Mouse (Mus musculus) heart, postnatal 0 days (tissue): ENCODE measurements at regions not wholly inside any gene's neighbourhood (a gene's known extent, or its start where the extent isn't known, plus 50 kb on each side); places are given as distances from the start of the nearest gene placed in this dataset.

Experiments used
- ATAC-seq: fragments of 200-750 bp; cut with Nextera tagmentation; 2 replicates; pipeline ENCODE4 v1.8.0; 2017; ENCODE audit warnings: low read depth, moderate number of reproducible peaks, moderate library complexity; ENCODE audit not compliant: insufficient read depth
- DNase-seq: peaks from one replicate; pipeline ENCODE4 v3.0.0-alpha.2; 2016; ENCODE audit warnings: low spot score
- H3K27ac ChIP-seq: fragments of 300-500 bp; sonication (generic); 2 replicates; pipeline ENCODE4 v1.5.1; 2014; ENCODE audit warnings: low read depth, mild to moderate bottlenecking
- H3K27me3 ChIP-seq: fragments of 300-500 bp; sonication (generic); 2 replicates; pipeline ENCODE4 v1.6.1; 2014; ENCODE audit warnings: low read length, mixed read lengths; ENCODE audit not compliant: control insufficient read depth, insufficient read depth
- H3K36me3 ChIP-seq: fragments of 300-500 bp; sonication (generic); replicated peaks from 2 replicates; pipeline ENCODE4 v1.6.1; 2014; ENCODE audit warnings: low read length, mixed read lengths; ENCODE audit not compliant: control insufficient read depth, insufficient read depth
- H3K4me1 ChIP-seq: fragments of 300-500 bp; sonication (generic); 2 replicates; pipeline ENCODE4 v1.6.1; 2014; ENCODE audit warnings: antibody characterized with exemption; ENCODE audit not compliant: control insufficient read depth, insufficient read depth
- H3K4me2 ChIP-seq: fragments of 300-500 bp; sonication (generic); 2 replicates; pipeline ENCODE4 v1.6.1; 2014; ENCODE audit warnings: low read depth, mild to moderate bottlenecking, low read length, moderate library complexity
- H3K4me3 ChIP-seq: fragments of 300-500 bp; sonication (generic); 2 replicates; pipeline ENCODE4 v1.5.1; 2014; ENCODE audit warnings: low read depth, low read length
- H3K9ac ChIP-seq: fragments of 300-500 bp; sonication (generic); replicated peaks from 2 replicates; pipeline ENCODE4 v1.6.1; 2014; ENCODE audit warnings: low read depth, low read length, mixed read lengths
- H3K9me3 ChIP-seq: fragments of 300-500 bp; sonication (generic); replicated peaks from 2 replicates; pipeline ENCODE4 v1.6.1; 2016; ENCODE audit warnings: low read length; ENCODE audit not compliant: control insufficient read depth
- CTCF ChIP-seq: IDR thresholded peaks from 2 replicates; pipeline ENCODE4 v1.5.1; 2016; ENCODE audit warnings: antibody characterized with exemption, control low read depth, low read depth
- EP300 ChIP-seq: IDR thresholded peaks from 2 replicates; pipeline ENCODE4 v1.6.1; 2016; ENCODE audit warnings: antibody characterized with exemption, low read depth
- WGBS: fragments of 180-500 bp; shearing (Covaris S2); extraction: QIAGEN DNeasy Blood & Tissue Kit; methylation state at CpG from one replicate; pipeline ENCODE4 v1.1.7; 2014; 5-methylcytosine and 5-hydroxymethylcytosine counted together

DNA sequence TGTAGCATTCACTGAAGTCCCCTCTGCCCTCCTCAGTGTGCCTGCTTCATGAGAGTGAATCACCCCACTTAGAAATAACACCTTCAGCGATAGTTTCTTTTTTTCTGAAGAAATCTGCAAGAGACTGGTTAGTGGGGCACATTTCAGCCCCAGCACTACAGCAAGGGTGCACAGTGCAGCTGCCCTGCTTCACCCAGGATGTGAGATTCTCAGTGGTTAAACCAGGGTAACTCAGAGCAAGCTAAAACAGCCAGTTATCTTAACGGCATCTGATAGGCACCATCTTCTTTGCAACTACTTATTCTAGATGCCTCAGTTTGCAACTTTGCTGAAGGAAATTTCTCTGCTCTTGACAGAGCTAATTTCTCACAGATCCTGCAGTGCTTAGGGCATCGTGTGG, 94.9 kb downstream of the Chst2 start:
- TF ChIP-seq EP300 (no peak), CTCF (no peak)
- no peaks in the 10 kb centered on the region for H3K9me3 ChIP-seq
- no peak overlapping the region for H3K27ac ChIP-seq
- no peak for DNase-seq
- no peaks in the 10 kb centered on the region for H3K4me1 ChIP-seq
- WGBS: 55% methylated on average over 3 of the region's 3 CpGs
- no peak overlapping the region for H3K9ac ChIP-seq
- no peak overlapping the region for H3K4me3 ChIP-seq
- no peaks in the 10 kb centered on the region for H3K36me3 ChIP-seq
- no peak for ATAC-seq
- H3K4me2 ChIP-seq: no peak overlapping the region
- H3K27me3 ChIP-seq: no peaks in the 10 kb centered on the region

DNA sequence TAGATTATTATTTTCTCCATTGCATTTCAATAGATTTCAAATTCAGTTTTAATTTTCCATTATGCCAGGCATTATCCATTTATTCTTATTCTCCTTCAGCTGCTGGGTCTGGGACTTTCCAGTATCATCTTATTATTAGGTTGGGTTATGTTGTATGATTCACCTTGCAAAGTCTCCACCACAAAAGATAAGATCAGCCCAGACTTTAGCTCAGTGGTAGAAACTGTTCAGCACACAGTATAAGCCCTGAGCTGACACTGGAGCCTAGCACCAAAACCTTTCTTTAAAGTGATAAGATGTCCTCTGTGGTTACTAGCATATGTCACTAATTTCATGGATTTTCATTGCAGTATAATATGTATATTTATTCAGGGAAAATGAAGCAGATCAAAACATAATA, 117.5 kb downstream of the Chst2 start:
- ATAC-seq: no peak
- TF ChIP-seq CTCF (no peak), EP300 (no peak)
- H3K27ac ChIP-seq: no peak overlapping the region
- H3K27me3 ChIP-seq: no peaks in the 10 kb centered on the region
- no peak for DNase-seq
- H3K4me1 ChIP-seq: no peaks in the 10 kb centered on the region
- H3K9me3 ChIP-seq: no peaks in the 10 kb centered on the region
- no peak overlapping the region for H3K4me2 ChIP-seq
- no peak overlapping the region for H3K4me3 ChIP-seq
- no peaks in the 10 kb centered on the region for H3K36me3 ChIP-seq
- no peak overlapping the region for H3K9ac ChIP-seq

DNA sequence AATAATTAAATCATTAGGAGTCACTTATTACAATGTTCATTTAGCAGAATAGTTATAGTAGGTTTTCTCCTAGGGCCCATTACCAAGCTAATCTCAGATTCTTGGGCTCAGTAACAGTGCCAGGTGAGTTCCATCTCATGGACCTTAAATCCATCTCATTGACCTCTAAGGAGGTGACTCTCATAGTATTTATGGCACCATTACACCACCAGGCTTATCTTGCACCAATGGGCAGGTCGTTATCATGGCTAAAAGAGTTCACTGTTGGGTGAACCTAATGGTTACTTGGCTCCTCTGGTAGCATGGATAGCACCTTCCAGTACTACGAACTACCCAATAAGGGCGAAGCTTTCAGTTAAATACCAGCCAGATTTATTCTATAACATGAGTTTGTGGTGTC, 123.5 kb downstream of the Chst2 start:
- no peaks in the 10 kb centered on the region for H3K36me3 ChIP-seq
- no peaks in the 10 kb centered on the region for H3K9me3 ChIP-seq
- H3K4me1 ChIP-seq: no peaks in the 10 kb centered on the region
- H3K27ac ChIP-seq: no peak overlapping the region
- H3K4me3 ChIP-seq: no peak overlapping the region
- H3K9ac ChIP-seq: no peak overlapping the region
- 82% methylated on average over 3 of the region's 3 CpGs for WGBS
- no peaks in the 10 kb centered on the region for H3K27me3 ChIP-seq
- DNase-seq (no peak), ATAC-seq (no peak)
- TF ChIP-seq EP300 (no peak), CTCF (no peak)
- no peak overlapping the region for H3K4me2 ChIP-seq

DNA sequence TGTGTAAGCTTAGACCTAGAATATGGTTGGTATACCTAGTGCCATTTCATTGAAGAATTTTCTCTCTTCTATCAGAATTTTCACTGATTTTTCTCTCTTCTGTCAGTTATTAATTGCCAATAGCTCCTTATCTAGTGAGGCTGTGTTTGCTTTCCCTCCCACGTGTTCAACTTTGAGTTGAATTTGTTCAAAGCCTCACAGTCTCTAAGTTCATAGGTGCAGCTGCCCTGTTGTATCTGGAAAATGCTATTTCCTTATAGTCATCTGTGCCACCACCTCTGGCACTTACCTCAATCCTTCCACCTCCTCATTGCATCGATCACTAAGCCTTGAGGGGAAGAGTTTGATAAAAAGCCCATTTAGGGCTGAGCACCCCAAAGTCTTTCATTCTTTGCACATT, 124.0 kb downstream of the Chst2 start:
- Histone ChIP-seq H3K27me3 (no peaks in the 10 kb centered on the region), H3K36me3 (no peaks in the 10 kb centered on the region), H3K4me2 (no peak overlapping the region), H3K27ac (no peak overlapping the region), H3K4me1 (no peaks in the 10 kb centered on the region), H3K4me3 (no peak overlapping the region), H3K9me3 (no peaks in the 10 kb centered on the region), H3K9ac (no peak overlapping the region)
- ATAC-seq (no peak), DNase-seq (no peak)
- TF ChIP-seq EP300 (no peak), CTCF (no peak)
- WGBS: 63% methylated on average over 2 of the region's 2 CpGs
